Mouse (Mus musculus) C2C12 (cell line): ENCODE measurements around the gene Rph3al. TPM values are rescaled to one million over a fixed set of nuclear protein-coding genes. Genes with fewer than 3 reads are reported as not detected.

ENCODE experiments used
- H3K27me3 ChIP-seq: one replicate; pipeline ENCODE4 v1.6.1; 2011; ENCODE audit not compliant: control insufficient read depth, insufficient read depth, insufficient read length
- H3K36me3 ChIP-seq: one replicate; pipeline ENCODE4 v1.6.1; 2011; ENCODE audit not compliant: control insufficient read depth, insufficient read depth
- H3K4me3 ChIP-seq: one replicate; pipeline ENCODE4 v1.5.1; 2011; ENCODE audit warnings: mild to moderate bottlenecking, control low read depth; ENCODE audit not compliant: poor library complexity, insufficient read depth, severe bottlenecking
- H3K79me2 ChIP-seq: one replicate; pipeline ENCODE4 v1.6.1; 2011; ENCODE audit not compliant: control insufficient read depth, insufficient read depth
- H3K79me3 ChIP-seq: one replicate; pipeline ENCODE4 v1.6.1; 2011; ENCODE audit warnings: low read depth, control low read depth
- H3ac ChIP-seq: one replicate; pipeline ENCODE3; 2011; ENCODE audit warnings: low read depth; ENCODE audit not compliant: control insufficient read depth, insufficient read length
- CEBPB ChIP-seq: IDR thresholded peaks from one replicate; pipeline ENCODE4 v1.6.1; 2011; ENCODE audit warnings: low read depth, mild to moderate bottlenecking, control low read depth, moderate library complexity
- CTCF ChIP-seq: IDR thresholded peaks from one replicate; pipeline ENCODE4 v1.5.1; 2011; ENCODE audit not compliant: control insufficient read depth, insufficient read depth, insufficient read length
- FOSL1 ChIP-seq: IDR thresholded peaks from one replicate; pipeline ENCODE4 v1.8.0; 2011; ENCODE audit warnings: mild to moderate bottlenecking, low read length; ENCODE audit not compliant: poor library complexity, insufficient read depth, severe bottlenecking
- MAX ChIP-seq: IDR thresholded peaks from one replicate; pipeline ENCODE4 v1.6.1; 2011; ENCODE audit warnings: mild to moderate bottlenecking, control low read depth
- MYOD1 ChIP-seq: IDR thresholded peaks from one replicate; pipeline ENCODE4 v1.6.1; 2011; ENCODE audit warnings: low read depth; ENCODE audit not compliant: control insufficient read depth, insufficient read length
- MYOG ChIP-seq: IDR thresholded peaks from one replicate; pipeline ENCODE4 v1.6.1; 2011; ENCODE audit not compliant: control insufficient read depth, insufficient read length; ENCODE audit errors: extremely low read depth
- USF1 ChIP-seq: IDR thresholded peaks from one replicate; pipeline ENCODE4 v1.6.1; 2011; ENCODE audit warnings: low read depth, mild to moderate bottlenecking, control low read depth, moderate library complexity
- polyA plus RNA-seq: library from polyadenylated mRNA; unstranded; fragments of >200 nt; fragmentation: generic; extraction: Trizol; gene quantifications from one replicate; pipeline ENCODE4 v1.2.1, GENCODE M21; 2012; ENCODE audit warnings: missing spikeins

The Rph3al gene
- polyA plus RNA-seq, 1 experiment, result 0.11 TPM

- H3K79me2 ChIP-seq, result no peaks in the 10 kb centered on the region
- no peak overlapping the region for H3ac ChIP-seq
- H3K79me3 ChIP-seq, result no peaks in the 10 kb centered on the region
Observed at GRCm38 (mm10) chr11:75887349-75887748, 50.9 kb downstream of the Rph3al start.

GRCm38 (mm10) chr11:75881234-75881633 is 57.0 kb downstream of the Rph3al start:
- Histone ChIP-seq H3ac (no peak overlapping the region), H3K79me2 (no peaks in the 10 kb centered on the region), H3K27me3 (peaks cover 8% of the 10 kb centered on the region), H3K79me3 (no peaks in the 10 kb centered on the region), H3K4me3 (no peak overlapping the region), H3K36me3 (no peaks in the 10 kb centered on the region)
- no peak for TF ChIP-seq MYOD1
- TF ChIP-seq CEBPB, result no peak
- no peak for TF ChIP-seq MYOG

More at GRCm38 (mm10) chr11:75887349-75887748, 50.9 kb downstream of the Rph3al start:
- Histone ChIP-seq H3K36me3 (no peaks in the 10 kb centered on the region), H3K4me3 (no peak overlapping the region), H3K27me3 (peaks cover 47% of the 10 kb centered on the region)
- TF ChIP-seq MYOD1 (no peak), CTCF (no peak), MYOG (no peak), CEBPB (no peak), FOSL1 (no peak), USF1 (no peak), MAX (no peak)

GRCm38 (mm10) chr11:75880064-75880463 is 58.2 kb downstream of the Rph3al start:
- TF ChIP-seq MYOD1, result no peak
- no peak for TF ChIP-seq FOSL1
- no peak for TF ChIP-seq CEBPB
- TF ChIP-seq MYOG, result no peak
- no peak for TF ChIP-seq MAX
- TF ChIP-seq CTCF, result no peak
- Histone ChIP-seq H3K79me2 (no peaks in the 10 kb centered on the region), H3K27me3 (peaks cover 3% of the 10 kb centered on the region), H3ac (no peak overlapping the region), H3K36me3 (no peaks in the 10 kb centered on the region), H3K4me3 (no peak overlapping the region), H3K79me3 (no peaks in the 10 kb centered on the region)

- no peaks in the 10 kb centered on the region for H3K36me3 ChIP-seq
- H3K27me3 ChIP-seq, result peaks cover 3% of the 10 kb centered on the region
- TF ChIP-seq MYOG, result no peak
- no peak for TF ChIP-seq CEBPB
- no peak for TF ChIP-seq FOSL1
- no peak for TF ChIP-seq MAX
- TF ChIP-seq USF1, result no peak
- TF ChIP-seq CTCF, result no peak
- no peak for TF ChIP-seq MYOD1
Observed at GRCm38 (mm10) chr11:75878460-75878859, 59.8 kb downstream of the Rph3al start.

GRCm38 (mm10) chr11:75876043-75876780 is 62.0 kb downstream of the Rph3al start:
- TF ChIP-seq USF1, result no peak
- TF ChIP-seq CEBPB, result no peak
- TF ChIP-seq FOSL1, result no peak
- no peak for TF ChIP-seq MAX
- no peak for TF ChIP-seq MYOD1
- no peak for TF ChIP-seq CTCF
- TF ChIP-seq MYOG, result no peak
- Histone ChIP-seq H3K4me3 (no peak overlapping the region), H3ac (no peak overlapping the region), H3K27me3 (peaks cover 14% of the 10 kb centered on the region), H3K79me2 (no peaks in the 10 kb centered on the region), H3K36me3 (no peaks in the 10 kb centered on the region), H3K79me3 (no peaks in the 10 kb centered on the region)

More at GRCm38 (mm10) chr11:75878460-75878859, 59.8 kb downstream of the Rph3al start:
- no peak overlapping the region for H3ac ChIP-seq
- H3K79me2 ChIP-seq, result no peaks in the 10 kb centered on the region
- H3K4me3 ChIP-seq, result no peak overlapping the region
- H3K79me3 ChIP-seq, result no peaks in the 10 kb centered on the region

- H3K79me2 ChIP-seq, result no peaks in the 10 kb centered on the region
- H3K79me3 ChIP-seq, result no peaks in the 10 kb centered on the region
- H3K4me3 ChIP-seq, result no peak overlapping the region
- H3K27me3 ChIP-seq, result peaks cover 46% of the 10 kb centered on the region
- TF ChIP-seq USF1 (no peak), MYOG (no peak), CEBPB (no peak), MAX (no peak), CTCF (no peak)
- no peaks in the 10 kb centered on the region for H3K36me3 ChIP-seq
- H3ac ChIP-seq, result no peak overlapping the region
Observed at GRCm38 (mm10) chr11:75871688-75872087, 66.5 kb downstream of the Rph3al start.
